Mouse (Mus musculus) lung, adult 2 months (tissue): ENCODE data around the gene Rfc4.

Source experiments
- CTCF ChIP-seq: fragments of 200-500 bp; IDR thresholded peaks from 2 replicates; pipeline ENCODE4 v1.5.1; 2011; ENCODE audit warnings: mild to moderate bottlenecking, low read length, control low read depth; ENCODE audit not compliant: insufficient read depth
- POLR2A ChIP-seq: fragments of 200-500 bp; IDR thresholded peaks from 2 replicates; pipeline ENCODE4 v1.6.1; 2011; ENCODE audit warnings: low read depth, mild to moderate bottlenecking, control low read depth, low read length, borderline replicate concordance; ENCODE audit errors: extremely low read depth

- TF ChIP-seq CTCF (no peak), POLR2A (no peak)
These were observed 23.7 kb downstream of the Rfc4 start for GRCm38 (mm10) chr16:23103841-23104240.
